Mouse (Mus musculus) liver, embryonic 14.5 days (tissue): ENCODE data around the gene Crlf1.

ENCODE experiments used
- CTCF ChIP-seq: IDR thresholded peaks from 2 replicates; pipeline ENCODE4 v1.5.1; 2016; ENCODE audit warnings: antibody characterized with exemption, low read depth, control low read depth
- EP300 ChIP-seq: IDR thresholded peaks from 2 replicates; pipeline ENCODE4 v1.6.1; 2016; ENCODE audit warnings: antibody characterized with exemption, low read depth

GRCm38 (mm10) chr8:70549412-70550184, 56.6 kb downstream of the Crlf1 start:
- TF ChIP-seq CTCF (peak; percentile 27), EP300 (no peak)
